Mouse (Mus musculus): ENCODE data around the gene Gal3st1. TPM values are rescaled to one million over a fixed set of nuclear protein-coding genes. Genes with fewer than 3 reads are reported as not detected.
"Not testable (repeated sequence)": the region's sequence is repeated elsewhere in the genome, so short reads cannot be mapped to it uniquely, and the experiment has no call there.

The Gal3st1 gene
- polyA plus RNA-seq (2017; shearing (Covaris generic)): not detected

GRCm38 (mm10) chr11:3983291-3983862, at the start of gene Gal3st1:
Gene Gal3st1 (plus strand): TSS chr11:3983636.
- no peak for ATAC-seq

GRCm38 (mm10) chr11:3933756-3934285, 49.6 kb upstream of the Gal3st1 start:
- ATAC-seq: no peak

GRCm38 (mm10) chr11:3935135-3935534, 48.3 kb upstream of the Gal3st1 start:
- no peak for ATAC-seq

- no peak for ATAC-seq
These were observed 47.1 kb upstream of the Gal3st1 start for GRCm38 (mm10) chr11:3936318-3936717.

GRCm38 (mm10) chr11:3937321-3937874, 46.0 kb upstream of the Gal3st1 start:
- no peak for ATAC-seq

GRCm38 (mm10) chr11:3941371-3941770, 42.1 kb upstream of the Gal3st1 start:
- ATAC-seq: no peak

GRCm38 (mm10) chr11:3946386-3946785, 37.0 kb upstream of the Gal3st1 start:
- ATAC-seq: no peak

GRCm38 (mm10) chr11:3954876-3955275, 28.6 kb upstream of the Gal3st1 start:
- not testable (repeated sequence) for ATAC-seq

GRCm38 (mm10) chr11:3955371-3955770, 28.1 kb upstream of the Gal3st1 start:
- not testable (repeated sequence) for ATAC-seq

GRCm38 (mm10) chr11:3960901-3961300, 22.5 kb upstream of the Gal3st1 start:
- no peak for ATAC-seq

GRCm38 (mm10) chr11:3961761-3962160, 21.7 kb upstream of the Gal3st1 start:
- no peak for ATAC-seq

GRCm38 (mm10) chr11:3963155-3963554, 20.3 kb upstream of the Gal3st1 start:
- ATAC-seq: peak; percentile 7

GRCm38 (mm10) chr11:3963610-3964415, 19.6 kb upstream of the Gal3st1 start, which contains the start of gene Pes1:
Gene Pes1 (plus strand): TSS chr11:3963975.
- ATAC-seq: peak; percentile 93

- ATAC-seq: no peak
These were observed 18.8 kb upstream of the Gal3st1 start for GRCm38 (mm10) chr11:3964416-3965172.

GRCm38 (mm10) chr11:3969837-3970236, 13.6 kb upstream of the Gal3st1 start:
- ATAC-seq: no peak

- no peak for ATAC-seq
These were observed 13.1 kb upstream of the Gal3st1 start for GRCm38 (mm10) chr11:3970361-3970760.

GRCm38 (mm10) chr11:3973081-3973480, 10.4 kb upstream of the Gal3st1 start:
- no peak for ATAC-seq

- ATAC-seq: no peak
These were observed 9.1 kb upstream of the Gal3st1 start for GRCm38 (mm10) chr11:3974311-3974710.

- no peak for ATAC-seq
These were observed 6.8 kb upstream of the Gal3st1 start, which contains the start of gene 4930556J24Rik for GRCm38 (mm10) chr11:3976678-3977077. Gene 4930556J24Rik (minus strand): TSS chr11:3976778.

- no peak for ATAC-seq
These were observed 5.0 kb upstream of the Gal3st1 start for GRCm38 (mm10) chr11:3978421-3978820.

- ATAC-seq: no peak
These were observed 1.9 kb upstream of the Gal3st1 start for GRCm38 (mm10) chr11:3981536-3981935.
